Mouse (Mus musculus): Measurements from ENCODE around the gene Tbc1d22b.

The Tbc1d22b gene

GRCm38 (mm10) chr17:29642219-29642618, 92.6 kb downstream of the Tbc1d22b start:
- POLR2A ChIA-PET = interaction anchor here in 2 of 4 experiments (0.6 to 9.1 kb wide), 8 partner anchors 9 to 564 kb away, joined by 3 to 51 read pairs (median 4); partner anchors contain the start of gene Cmtr1 (in 1 of the 2)
- CTCF ChIA-PET = interaction anchor here in 1 of 4 experiments (1.9 kb wide), 1 partner anchor 13 kb away, joined by 5 read pairs; no protein-coding TSS in a partner anchor
